ENCODE assay signal across 14 mouse cellular contexts in the genomic region with DNA sequence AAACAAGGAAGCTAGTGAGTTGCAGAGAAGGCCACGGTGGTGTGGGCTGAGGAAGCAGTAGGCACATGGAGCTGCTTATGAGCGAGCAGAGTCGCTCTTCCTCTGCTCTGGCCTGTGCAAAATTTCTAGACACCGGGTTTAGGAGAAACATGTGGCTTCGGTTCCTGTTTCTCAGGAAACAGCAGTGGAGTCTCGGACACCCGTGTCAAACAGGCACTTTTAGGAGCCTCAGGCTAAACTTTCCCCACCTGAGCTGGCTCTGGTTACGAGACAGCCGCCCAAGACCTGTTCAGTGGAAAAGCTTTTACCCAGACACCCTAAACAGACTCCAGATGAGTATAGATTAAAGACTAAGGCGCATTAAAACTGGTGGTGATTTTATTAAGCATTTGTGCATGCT. TPM values are rescaled to one million over a fixed set of nuclear protein-coding genes. Genes with fewer than 3 reads are reported as not detected.
DNase-seq lines count a peak whose midpoint lies in the region; ATAC-seq and TF ChIP-seq lines count a peak whose summit lies in the region.
"Had no signal": no experiment of that assay in that cellular context is flagged by ENCODE, and none has a peak within 500 bp of the region (broad histone marks: within the 10 kb centered on the region; RNA-seq: fewer than 3 reads in every experiment).

No protein-coding gene starts in this region.

- H3K9me3 ChIP-seq in forebrain, embryonic 12.5 days = no peaks in the 10 kb centered on the region
- H3K9me3 ChIP-seq in forebrain, postnatal 0 days (ENCODE audit: low read length) = no peaks in the 10 kb centered on the region
- no peaks in the 10 kb centered on the region for H3K9me3 ChIP-seq in limb, embryonic 11.5 days (ENCODE audit: control insufficient read depth, low read length)
- H3K9me3 ChIP-seq: heart, embryonic 13.5 days had no signal

- H3K4me2 ChIP-seq in forebrain, embryonic 12.5 days = no peak overlapping the region
- no peak overlapping the region for H3K4me2 ChIP-seq in forebrain, postnatal 0 days (ENCODE audit: low read depth)
- H3K4me2 ChIP-seq in limb, embryonic 11.5 days (ENCODE audit: low read depth, severe bottlenecking) = no peak overlapping the region
- H3K4me2 ChIP-seq: heart, embryonic 13.5 days; lung, embryonic 14.5 days had no signal

- ATAC-seq in forebrain, embryonic 12.5 days (ENCODE audit: low FRiP score) = no peak
- ATAC-seq in forebrain, postnatal 0 days = no peak
- ATAC-seq in limb, embryonic 11.5 days (ENCODE audit: insufficient number of reproducible peaks, low FRiP score, low TSS enrichment, low read depth) = no peak

- H3K27ac ChIP-seq in forebrain, embryonic 12.5 days = peak overlapping the region; percentile 37; the same call in 1 of the 2 replicates
- no peak overlapping the region for H3K27ac ChIP-seq in forebrain, postnatal 0 days (ENCODE audit: low read depth, low read length)
- peak overlapping the region; percentile 32; the same call in 1 of the 2 replicates for H3K27ac ChIP-seq in layer of hippocampus, adult 2 months
- H3K27ac ChIP-seq in bone marrow macrophage, adult 2 months (ENCODE audit: insufficient read depth, low read depth, low read length) = peak overlapping the region; percentile 58
- H3K27ac ChIP-seq in limb, embryonic 11.5 days (replicated peaks; ENCODE audit: low read depth, low read length) = no peak overlapping the region
- H3K27ac ChIP-seq: heart, embryonic 13.5 days had no signal

- peaks cover 31% of the 10 kb centered on the region for H3K4me1 ChIP-seq in forebrain, embryonic 12.5 days
- H3K4me1 ChIP-seq in forebrain, postnatal 0 days (ENCODE audit: insufficient read depth) = peaks cover 10% of the 10 kb centered on the region; the same call in 1 of the 2 replicates
- peaks cover 8% of the 10 kb centered on the region for H3K4me1 ChIP-seq in bone marrow macrophage, adult 2 months (ENCODE audit: control insufficient read depth, insufficient read depth, low read length)
- H3K4me1 ChIP-seq in limb, embryonic 11.5 days (ENCODE audit: control insufficient read depth, insufficient read depth, low read length) = peaks cover 5% of the 10 kb centered on the region; the same call in 1 of the 2 replicates

- no peak overlapping the region for H3K4me3 ChIP-seq in forebrain, embryonic 12.5 days (replicated peaks)
- no peak overlapping the region for H3K4me3 ChIP-seq in forebrain, postnatal 0 days (ENCODE audit: low read depth, low read length)
- H3K4me3 ChIP-seq in layer of hippocampus, adult 2 months = no peak overlapping the region
- H3K4me3 ChIP-seq in bone marrow macrophage, adult 2 months (ENCODE audit: insufficient read depth, low read length) = peak overlapping the region; percentile 2; the same call in 1 of the 2 replicates
- no peak overlapping the region for H3K4me3 ChIP-seq in limb, embryonic 11.5 days (ENCODE audit: low read depth, low read length)
- H3K4me3 ChIP-seq: heart, embryonic 13.5 days had no signal

- DNase-seq in forebrain, postnatal 0 days = no peak
- DNase-seq in layer of hippocampus, adult 2 months (ENCODE audit: low spot score in 2 of 2) = no peak
- DNase-seq in layer of hippocampus, postnatal 10 days (ENCODE audit: low spot score in 2 of 2) = no peak
- DNase-seq in limb, embryonic 11.5 days (ENCODE audit: low spot score) = peak; percentile 57
- no peak for DNase-seq in heart, postnatal 25 days (ENCODE audit: low spot score)
- no peak for DNase-seq in urinary bladder, postnatal 25 days (ENCODE audit: low spot score)

- no peaks in the 10 kb centered on the region for H3K36me3 ChIP-seq in forebrain, embryonic 12.5 days (replicated peaks)
- H3K36me3 ChIP-seq in forebrain, postnatal 0 days (ENCODE audit: insufficient read depth) = no peaks in the 10 kb centered on the region
- H3K36me3 ChIP-seq in limb, embryonic 11.5 days (ENCODE audit: control insufficient read depth, insufficient read depth, low read length) = no peaks in the 10 kb centered on the region
- H3K36me3 ChIP-seq: heart, embryonic 13.5 days had no signal

- H3K27me3 ChIP-seq in forebrain, embryonic 12.5 days = no peaks in the 10 kb centered on the region
- no peaks in the 10 kb centered on the region for H3K27me3 ChIP-seq in forebrain, postnatal 0 days (ENCODE audit: insufficient read depth, low read length)
- H3K27me3 ChIP-seq in limb, embryonic 11.5 days (ENCODE audit: control insufficient read depth, insufficient read depth, low read length) = no peaks in the 10 kb centered on the region
- H3K27me3 ChIP-seq: heart, embryonic 13.5 days had no signal

- no peak for TF ChIP-seq POLR2A in bone marrow macrophage, adult 2 months (IDR thresholded peaks at IDR 0.05; ENCODE audit: borderline replicate concordance, low read depth, low read length)

- TF ChIP-seq CTCF in forebrain, postnatal 0 days (IDR thresholded peaks at IDR 0.05; ENCODE audit: low read depth) = no peak
- TF ChIP-seq CTCF in layer of hippocampus, adult 2 months (conservative IDR thresholded peaks at IDR 0.05) = no peak
- no peak for TF ChIP-seq CTCF in bone marrow macrophage, adult 2 months (IDR thresholded peaks at IDR 0.05; ENCODE audit: low read depth, low read length)

- WGBS in forebrain, embryonic 12.5 days = 70% methylated on average over 10 of the region's 10 CpGs
- WGBS in forebrain, postnatal 0 days = 72% methylated on average over 10 of the region's 10 CpGs
- WGBS in limb, embryonic 11.5 days = 32% methylated on average over 10 of the region's 10 CpGs

- H3K9ac ChIP-seq in forebrain, embryonic 12.5 days = no peak overlapping the region
- no peak overlapping the region for H3K9ac ChIP-seq in forebrain, postnatal 0 days
- H3K9ac ChIP-seq in limb, embryonic 11.5 days (ENCODE audit: low read length) = no peak overlapping the region
- H3K9ac ChIP-seq: heart, embryonic 13.5 days; lung, embryonic 14.5 days had no signal

- intact Hi-C loops in heart, postnatal 25 days (cut with DNase I) = loop anchor here (2.0 to 5.0 kb wide), 4 partner anchors 38 to 240 kb away; no protein-coding TSS in a partner anchor

RNA-seq across cellular contexts. Expression of a gene that starts 4.2 kb away (rescaled TPM):
- 64.0 and 68.2 TPM in 2 replicates for polyA plus RNA-seq in forebrain, embryonic 12.5 days (2016; fragmentation: Nextera tagmentation; extraction: Ambion mirVana)
- 56.0 and 80.3 TPM in 2 replicates for total RNA-seq in forebrain, postnatal 0 days (2014; rRNA removed)
- 95.5 and 101 TPM in 2 replicates for polyA plus RNA-seq in forebrain, postnatal 0 days (2015; fragmentation: Nextera tagmentation; extraction: Ambion mirVana)
- 10 to 100 TPM; 29.3 to 30.4 TPM for total RNA-seq in layer of hippocampus, adult 2 months (2021)
- total RNA-seq in layer of hippocampus, postnatal 10 days (2021) = 10 to 100 TPM; 33.9 to 36.0 TPM
- polyA plus RNA-seq in bone marrow macrophage, adult 2 months (2012; ENCODE audit: insufficient read depth, insufficient read length, missing spikeins) = 28.7 and 29.4 TPM in 2 replicates
- 53.3 and 55.8 TPM in 2 replicates for polyA plus RNA-seq in limb, embryonic 11.5 days (2014; fragmentation: Nextera tagmentation; extraction: Ambion mirVana)
- total RNA-seq in heart, postnatal 25 days (2021) = 10 to 100 TPM; 29.6 to 32.7 TPM

RNA-seq across cellular contexts. Expression of a gene that starts 4.5 kb away (rescaled TPM):
- polyA plus RNA-seq in forebrain, embryonic 12.5 days (2016; fragmentation: Nextera tagmentation; extraction: Ambion mirVana) = 14.3 and 17.9 TPM in 2 replicates
- 2.2 and 4.2 TPM in 2 replicates for total RNA-seq in forebrain, postnatal 0 days (2014; rRNA removed)
- polyA plus RNA-seq in forebrain, postnatal 0 days (2015; fragmentation: Nextera tagmentation; extraction: Ambion mirVana) = 0.78 and 1.8 TPM in 2 replicates
- 1 to 10 TPM; 1.2 to 1.3 TPM for total RNA-seq in layer of hippocampus, adult 2 months (2021)
- total RNA-seq in layer of hippocampus, postnatal 10 days (2021) = 1 to 10 TPM; 2.0 to 2.3 TPM
- polyA plus RNA-seq in bone marrow macrophage, adult 2 months (2012; ENCODE audit: insufficient read depth, insufficient read length, missing spikeins) = 3.6 and 4.0 TPM in 2 replicates
- 7.4 and 10.7 TPM in 2 replicates for polyA plus RNA-seq in limb, embryonic 11.5 days (2014; fragmentation: Nextera tagmentation; extraction: Ambion mirVana)
- total RNA-seq in heart, postnatal 25 days (2021) = under 1 TPM; 0.26 to 0.45 TPM

RNA-seq across cellular contexts. Expression of a gene that starts 33.7 kb away (rescaled TPM):
- polyA plus RNA-seq in forebrain, embryonic 12.5 days (2016; fragmentation: Nextera tagmentation; extraction: Ambion mirVana) = 6.3 and 7.8 TPM in 2 replicates
- total RNA-seq in forebrain, postnatal 0 days (2014; rRNA removed) = 14.7 and 16.0 TPM in 2 replicates
- polyA plus RNA-seq in forebrain, postnatal 0 days (2015; fragmentation: Nextera tagmentation; extraction: Ambion mirVana) = 4.7 and 8.2 TPM in 2 replicates
- total RNA-seq in layer of hippocampus, adult 2 months (2021) = 10 to 100 TPM; 31.4 to 31.8 TPM
- total RNA-seq in layer of hippocampus, postnatal 10 days (2021) = 10 to 100 TPM; 44.8 TPM
- 0.39 and 0.69 TPM in 2 replicates for polyA plus RNA-seq in bone marrow macrophage, adult 2 months (2012; ENCODE audit: insufficient read depth, insufficient read length, missing spikeins)
- 3.9 and 4.2 TPM in 2 replicates for polyA plus RNA-seq in limb, embryonic 11.5 days (2014; fragmentation: Nextera tagmentation; extraction: Ambion mirVana)
- 10 to 100 TPM; 10.2 to 10.4 TPM for total RNA-seq in heart, postnatal 25 days (2021)
- total RNA-seq: granulocyte monocyte progenitor cell, adult 5-6 weeks had no signal

RNA-seq across cellular contexts. Expression of a gene that starts 47.9 kb away (rescaled TPM):
- polyA plus RNA-seq in forebrain, embryonic 12.5 days (2016; fragmentation: Nextera tagmentation; extraction: Ambion mirVana) = 7.2 and 10.5 TPM in 2 replicates
- total RNA-seq in forebrain, postnatal 0 days (2014; rRNA removed) = 11.8 and 15.6 TPM in 2 replicates
- 21.1 and 21.7 TPM in 2 replicates for polyA plus RNA-seq in forebrain, postnatal 0 days (2015; fragmentation: Nextera tagmentation; extraction: Ambion mirVana)
- total RNA-seq in layer of hippocampus, adult 2 months (2021) = 1 to 10 TPM; 4.5 to 6.1 TPM
- total RNA-seq in layer of hippocampus, postnatal 10 days (2021) = 10 to 100 TPM in 1 of 2 experiments, 1 to 10 TPM in 1; 8.0 to 10.0 TPM
- polyA plus RNA-seq in bone marrow macrophage, adult 2 months (2012; ENCODE audit: insufficient read depth, insufficient read length, missing spikeins) = 4.6 TPM in 1 of 2 replicates, not detected in the other
- 3.2 and 3.8 TPM in 2 replicates for polyA plus RNA-seq in limb, embryonic 11.5 days (2014; fragmentation: Nextera tagmentation; extraction: Ambion mirVana)
- not detected for total RNA-seq in heart, postnatal 25 days (2021)
- total RNA-seq: granulocyte monocyte progenitor cell, adult 5-6 weeks; hematopoietic stem cell, adult 5-6 weeks; liver, adult 2 months; megakaryocyte, adult 5-6 weeks had no signal
- polyA plus RNA-seq: liver, adult 2 months had no signal

Comparison
In these comparisons a context has a peak if more than half of its experiments do, and no peak if none do; other contexts are left out.
1. H3K27ac ChIP-seq: peak in forebrain, embryonic 12.5 days (single experiment), layer of hippocampus, adult 2 months (single experiment) and bone marrow macrophage, adult 2 months (single experiment); none in forebrain, postnatal 0 days (single experiment) and limb, embryonic 11.5 days (single experiment).